Mouse (Mus musculus) cortical plate, adult 2 months (tissue): ENCODE results near the gene Lrrc3b. TPM values are rescaled to one million over a fixed set of nuclear protein-coding genes. Genes with fewer than 3 reads are reported as not detected.

Source experiments
- H3K27ac ChIP-seq: fragments of 200-500 bp; 2 replicates; pipeline ENCODE4 v1.5.1; 2012; ENCODE audit warnings: low read length, control low read depth, inconsistent platforms; ENCODE audit not compliant: insufficient read depth
- H3K4me1 ChIP-seq: fragments of 200-500 bp; 2 replicates; pipeline ENCODE4 v1.6.1; 2011; ENCODE audit warnings: low read length; ENCODE audit not compliant: control insufficient read depth, insufficient read depth
- H3K4me3 ChIP-seq: fragments of 200-500 bp; 2 replicates; pipeline ENCODE4 v1.5.1; 2011; ENCODE audit warnings: mild to moderate bottlenecking, low read length, control low read depth; ENCODE audit not compliant: insufficient read depth
- CTCF ChIP-seq: fragments of 200-500 bp; IDR thresholded peaks from 2 replicates; pipeline ENCODE4 v1.5.1; 2011; ENCODE audit warnings: mild to moderate bottlenecking, control low read depth, low read length; ENCODE audit not compliant: insufficient read depth; ENCODE audit errors: extremely low read depth
- POLR2A ChIP-seq: fragments of 200-500 bp; IDR thresholded peaks from 2 replicates; pipeline ENCODE4 v1.6.1; 2011; ENCODE audit warnings: mild to moderate bottlenecking, low read length, control low read depth; ENCODE audit not compliant: insufficient read depth; ENCODE audit errors: extremely low read depth
- polyA plus RNA-seq: library from polyadenylated mRNA; depleted of rRNA; stranded (reverse); fragments of >200 nt; gene quantifications from 2 replicates; pipeline ENCODE4 v1.2.3, GENCODE M21; 2012; rRNA removed

Lrrc3b gene
- polyA plus RNA-seq: 21.2 and 21.3 TPM in 2 replicates

DNA sequence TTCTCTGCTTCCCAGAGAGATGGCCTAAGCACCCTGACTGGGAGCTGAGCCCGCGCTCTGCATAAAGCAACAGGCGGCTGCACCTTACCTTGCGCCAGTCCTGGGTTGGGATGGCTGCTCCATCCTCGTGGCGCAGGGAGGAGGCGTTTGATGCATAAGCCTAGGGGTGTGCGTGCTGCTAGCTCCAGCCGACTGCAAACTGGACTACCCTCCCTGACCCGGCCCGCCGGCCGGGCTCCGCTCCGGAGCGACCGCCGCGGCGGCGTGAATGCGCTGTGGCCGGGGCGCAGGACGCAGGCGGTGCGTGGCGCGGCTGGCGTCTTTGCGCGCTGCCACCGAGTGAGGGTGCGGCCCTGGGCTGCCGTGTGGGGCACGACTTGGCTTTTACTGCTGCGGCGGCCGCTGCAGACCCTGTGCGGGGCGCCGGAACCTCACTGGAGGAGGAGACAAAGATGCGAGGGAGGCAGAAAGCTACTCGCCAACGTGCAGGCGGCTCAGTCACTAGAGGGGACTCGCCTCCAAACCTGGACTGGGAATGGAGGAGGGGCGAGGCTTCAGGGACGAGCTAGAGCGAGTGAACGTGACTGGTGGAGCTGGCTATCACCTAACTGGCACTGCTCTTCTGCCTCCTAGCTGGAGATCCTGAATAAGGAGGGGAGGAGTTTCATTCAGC lies at the start of gene Lrrc3b:
Gene Lrrc3b (minus strand): TSS at position 503 of the 673 bp plus-strand sequence.
- Histone ChIP-seq H3K27ac (peak within 1 kb of the TSS; percentile 79; the same call in 1 of the 2 replicates), H3K4me3 (peak within 1 kb of the TSS; percentile 65), H3K4me1 (peaks cover 2% of the 10 kb centered on the region; the same call in 1 of the 2 replicates)
- TF ChIP-seq POLR2A (peak; percentile 83), CTCF (no peak; the same call in 1 of the 2 replicates)

DNA sequence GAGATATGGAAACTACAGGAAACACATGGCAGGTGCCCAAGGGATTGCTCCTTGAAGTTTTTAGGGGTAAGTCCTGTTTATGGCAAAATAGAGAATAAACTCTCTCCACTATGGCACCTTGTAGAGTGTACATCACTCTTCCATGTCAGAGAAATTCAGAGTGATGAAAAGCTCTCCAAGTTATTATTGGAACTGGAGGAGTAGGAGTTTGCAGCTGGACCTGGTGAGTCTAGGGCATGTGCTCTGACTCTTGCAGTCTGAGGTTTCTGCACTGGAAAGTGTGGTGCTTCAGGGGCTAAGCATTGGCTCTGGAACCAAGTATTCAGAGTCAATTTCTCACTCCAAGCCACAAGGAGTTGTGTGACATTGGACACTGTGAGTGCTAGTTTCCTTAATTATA lies 38.9 kb upstream of the Lrrc3b start:
- TF ChIP-seq POLR2A (no peak), CTCF (no peak)
- Histone ChIP-seq H3K27ac (no peak overlapping the region), H3K4me1 (no peaks in the 10 kb centered on the region), H3K4me3 (no peak overlapping the region)

DNA sequence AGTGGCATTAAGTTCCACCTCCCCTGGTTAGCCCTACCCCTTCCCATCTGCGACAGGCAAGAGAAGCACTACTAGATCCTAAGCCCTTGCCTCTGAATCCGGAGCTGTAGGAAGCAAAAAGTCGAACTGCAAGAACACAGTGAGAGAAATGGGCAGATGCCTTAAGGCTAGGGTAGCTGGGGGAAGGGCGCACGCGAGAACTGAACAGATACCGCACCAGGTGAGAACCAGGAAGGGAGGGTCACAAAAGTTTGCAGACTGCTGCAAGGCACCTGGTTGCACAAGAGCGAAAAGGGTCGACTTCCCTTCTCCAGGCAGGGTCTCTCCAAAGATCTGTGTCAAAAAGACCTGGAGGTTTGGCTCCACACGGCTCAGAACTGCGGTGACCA lies 697 bp downstream of the Lrrc3b start:
- TF ChIP-seq CTCF: no peak
- no peak for TF ChIP-seq POLR2A
- Histone ChIP-seq H3K4me3 (peak overlapping the region; percentile 65), H3K27ac (peak overlapping the region; percentile 79; the same call in 1 of the 2 replicates), H3K4me1 (peaks cover 2% of the 10 kb centered on the region; the same call in 1 of the 2 replicates)

DNA sequence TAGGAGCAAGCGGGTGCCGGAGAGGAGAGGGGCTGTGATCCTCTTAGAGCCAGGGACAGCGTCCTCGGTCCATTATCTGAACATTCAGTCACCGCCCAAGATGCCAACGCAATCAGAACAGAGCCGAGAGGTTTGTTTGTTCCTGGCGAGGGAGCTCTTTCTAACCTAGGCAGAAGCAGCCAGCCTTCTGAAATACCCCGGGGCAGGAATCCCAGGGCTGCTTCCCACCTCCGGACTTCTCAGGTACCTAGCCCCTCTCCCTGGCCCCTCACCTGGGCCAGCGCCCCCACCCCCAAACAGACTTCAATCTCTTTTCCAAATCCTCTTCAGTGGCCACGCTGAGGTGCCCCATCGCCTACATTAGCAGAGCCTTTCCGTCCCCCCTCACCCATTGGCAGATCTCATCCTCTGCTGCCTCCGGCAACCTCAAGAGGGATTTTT lies 1.3 kb downstream of the Lrrc3b start:
- Histone ChIP-seq H3K4me1 (peaks cover 2% of the 10 kb centered on the region; the same call in 1 of the 2 replicates), H3K4me3 (peak overlapping the region; percentile 65), H3K27ac (peak overlapping the region; percentile 32)
- no peak for TF ChIP-seq CTCF
- 0 out of 2 replicates have a peak, but pooled peaks have one; percentile 29 for TF ChIP-seq POLR2A

DNA sequence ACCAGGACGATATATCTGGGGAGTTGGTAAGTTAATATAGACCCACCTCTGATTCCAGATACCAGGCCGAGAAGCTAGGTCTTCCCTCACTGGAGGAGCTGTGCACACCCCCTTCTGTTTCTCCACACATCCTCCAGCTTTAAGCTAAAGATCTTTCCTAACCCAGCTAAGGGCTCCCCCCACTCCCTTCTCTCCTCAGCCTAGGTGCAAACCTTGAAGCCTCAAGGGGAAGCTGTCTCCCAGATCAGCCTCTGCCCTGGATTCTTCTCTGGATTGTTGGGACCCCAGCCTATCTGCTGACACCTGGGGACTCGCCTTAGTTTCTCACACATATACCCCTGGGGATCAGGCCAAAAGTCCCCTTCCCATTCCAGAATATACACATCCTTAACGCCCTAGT lies 1.7 kb downstream of the Lrrc3b start:
- TF ChIP-seq CTCF: no peak
- no peak for TF ChIP-seq POLR2A
- H3K4me1 ChIP-seq: peaks cover 2% of the 10 kb centered on the region; the same call in 1 of the 2 replicates
- H3K27ac ChIP-seq: peak overlapping the region; percentile 32
- peak overlapping the region; percentile 65 for H3K4me3 ChIP-seq

DNA sequence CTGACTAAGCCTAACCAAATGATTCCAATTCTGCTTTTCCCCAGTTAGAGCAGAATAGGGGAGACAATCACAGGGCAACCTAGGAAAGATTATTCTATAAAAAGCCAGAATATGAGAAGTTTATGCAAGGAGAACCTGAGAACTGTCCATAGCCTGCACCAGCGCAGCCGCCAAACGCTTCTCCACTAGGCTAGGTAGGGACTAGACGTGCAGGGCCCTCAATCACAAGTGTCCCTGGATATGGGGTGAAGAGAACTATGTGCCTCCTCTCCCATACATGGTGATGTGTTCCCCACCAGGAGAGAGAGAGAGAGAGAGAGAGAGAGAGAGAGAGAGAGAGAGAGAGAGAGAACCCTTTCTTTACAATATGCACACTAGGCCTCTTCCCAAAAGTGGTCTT lies 2.2 kb downstream of the Lrrc3b start:
- no peak for TF ChIP-seq POLR2A
- TF ChIP-seq CTCF: no peak
- peaks cover 2% of the 10 kb centered on the region; the same call in 1 of the 2 replicates for H3K4me1 ChIP-seq
- H3K27ac ChIP-seq: 0 out of 2 replicates have a peak overlapping the region, but pooled peaks have one; percentile 32
- peak overlapping the region; percentile 65 for H3K4me3 ChIP-seq

DNA sequence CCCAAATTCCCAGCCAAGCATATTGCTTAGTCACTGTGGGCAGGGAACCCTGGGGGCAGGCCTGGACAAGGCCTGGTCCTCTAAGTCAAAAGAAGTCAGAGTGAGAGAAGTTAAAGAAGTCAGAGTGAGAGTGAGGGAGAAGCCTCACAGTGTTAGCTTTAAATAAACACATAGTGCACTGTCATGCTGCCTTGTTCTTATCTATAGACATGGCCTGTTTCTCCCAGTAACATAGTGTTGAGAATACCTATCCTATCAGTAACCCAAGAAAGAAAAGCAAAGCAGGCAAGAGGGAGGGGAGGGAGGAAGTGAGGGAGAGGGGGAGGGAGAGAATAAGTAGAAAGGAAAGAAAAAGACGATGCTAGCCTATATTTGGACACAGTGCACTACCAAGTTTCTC lies 6.4 kb downstream of the Lrrc3b start:
- Histone ChIP-seq H3K4me3 (no peak overlapping the region), H3K27ac (no peak overlapping the region), H3K4me1 (peaks cover 2% of the 10 kb centered on the region; the same call in 1 of the 2 replicates)
- TF ChIP-seq CTCF: no peak

DNA sequence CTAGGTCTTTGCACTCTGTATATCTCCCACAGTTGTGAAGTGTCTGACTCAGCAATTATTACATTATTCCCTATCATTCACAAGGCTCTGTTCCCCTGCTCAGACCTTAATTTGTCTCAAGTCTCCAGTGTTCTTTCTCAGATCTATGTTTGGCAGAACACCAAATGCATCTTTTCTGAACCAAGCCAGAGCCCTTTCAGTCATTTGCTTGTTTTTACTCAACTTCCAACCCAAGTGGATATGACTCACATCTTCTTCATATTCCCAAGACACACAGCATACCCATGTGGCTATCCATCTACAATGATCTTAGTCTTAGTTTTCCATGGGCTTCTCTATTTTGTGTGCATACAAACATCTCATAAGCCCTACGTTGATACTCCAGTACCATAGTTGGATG lies 17.2 kb downstream of the Lrrc3b start:
- TF ChIP-seq POLR2A (no peak), CTCF (no peak)
- H3K4me1 ChIP-seq: no peaks in the 10 kb centered on the region
- H3K27ac ChIP-seq: no peak overlapping the region
- H3K4me3 ChIP-seq: no peak overlapping the region

DNA sequence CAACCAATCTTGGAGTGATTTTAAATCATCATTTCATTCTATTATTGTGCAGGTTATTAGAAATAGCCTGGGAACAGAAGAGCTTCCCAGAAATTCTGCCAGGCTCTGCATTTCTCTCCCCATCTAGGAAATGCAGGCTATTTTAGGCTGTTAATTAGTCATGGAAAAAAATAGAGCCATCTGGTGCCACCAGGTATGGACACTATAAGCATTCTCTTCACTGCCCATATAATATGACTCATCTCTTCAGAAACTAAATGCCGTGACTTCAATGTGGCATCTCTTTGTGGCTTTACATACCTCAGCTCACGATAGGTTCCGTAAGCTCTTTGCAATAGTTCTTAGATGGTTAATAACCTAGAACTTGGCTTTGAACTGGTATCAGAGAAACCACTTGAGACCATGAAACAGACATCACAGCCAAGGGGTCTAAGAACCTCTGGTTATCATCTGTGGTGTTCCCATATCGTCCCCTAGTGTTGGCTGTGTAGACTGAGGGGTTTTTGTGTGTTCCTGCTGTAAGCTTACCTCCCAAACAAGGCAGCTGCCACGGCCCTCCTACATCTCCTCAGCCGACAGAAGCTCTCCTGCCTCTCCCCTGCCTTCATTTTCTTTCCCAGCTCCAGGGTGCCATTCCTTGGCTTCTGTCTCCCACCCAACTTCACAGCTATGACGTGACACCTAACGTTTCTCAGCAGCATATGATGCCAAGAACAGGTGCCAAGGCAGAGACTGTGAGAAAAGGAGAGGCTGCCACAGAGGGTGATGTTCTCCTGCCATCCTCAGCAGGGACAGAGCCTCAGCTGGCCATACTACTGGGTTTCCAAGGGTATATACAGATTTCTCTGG lies 27.9 kb downstream of the Lrrc3b start:
- peaks cover 7% of the 10 kb centered on the region; the same call in 1 of the 2 replicates for H3K4me1 ChIP-seq
- H3K4me3 ChIP-seq: no peak overlapping the region
- TF ChIP-seq POLR2A (no peak), CTCF (peak; percentile 32; the same call in 1 of the 2 replicates)
- peak overlapping the region; percentile 27; the same call in 1 of the 2 replicates for H3K27ac ChIP-seq

DNA sequence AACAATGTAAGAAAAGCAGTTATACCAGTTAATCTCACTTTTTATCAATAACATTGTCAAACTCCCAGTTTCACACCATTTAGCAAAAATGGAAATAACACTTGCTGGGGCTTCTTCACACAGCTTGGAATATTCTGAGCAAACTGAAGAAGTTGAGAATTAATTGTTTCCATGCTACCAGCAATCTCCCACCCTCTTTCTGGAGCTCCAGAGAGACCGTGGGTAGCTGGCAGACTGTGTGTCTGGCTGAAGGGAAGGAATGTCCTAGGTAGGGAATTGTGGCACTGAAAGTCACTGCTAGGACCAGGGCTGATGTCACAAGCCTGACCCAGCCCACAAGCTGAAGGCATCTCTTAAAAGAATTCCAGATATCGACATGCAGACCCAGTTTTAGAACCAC lies 53.3 kb downstream of the Lrrc3b start:
- no peaks in the 10 kb centered on the region; the same call in 1 of the 2 replicates for H3K4me1 ChIP-seq
- H3K27ac ChIP-seq: no peak overlapping the region
- TF ChIP-seq CTCF (no peak), POLR2A (no peak)
- no peak overlapping the region for H3K4me3 ChIP-seq
